Mouse (Mus musculus) skeletal muscle tissue, adult 2 months (tissue): ENCODE data around the gene Eef2k.
"Not testable (repeated sequence)": the region's sequence is repeated elsewhere in the genome, so short reads cannot be mapped to it uniquely, and the experiment has no call there.

Source experiments
- DNase-seq: peaks from one replicate; pipeline ENCODE4 v3.0.0-alpha.2; 2012; ENCODE audit warnings: low read depth, low spot score

Eef2k gene

DNA sequence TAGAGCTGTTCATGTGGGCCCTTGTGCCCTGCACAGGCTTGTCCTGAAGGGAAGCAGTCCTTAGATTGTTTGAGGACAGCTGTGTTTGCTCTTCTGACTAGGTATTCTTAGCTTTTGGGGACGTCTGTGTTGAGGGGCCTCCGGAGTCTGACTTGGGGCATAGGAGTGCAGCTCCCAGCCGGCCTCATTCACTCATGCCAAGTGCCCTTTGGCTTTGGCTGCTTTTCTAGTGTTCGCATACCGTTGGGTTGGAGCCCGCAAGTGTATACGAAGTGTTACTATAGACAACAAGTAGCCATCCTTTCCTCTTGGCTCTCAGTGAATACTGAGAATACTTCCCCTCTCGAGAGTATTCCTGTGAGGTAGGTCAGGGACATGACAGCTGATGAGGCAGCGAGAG lies 95.6 kb downstream of the Eef2k start:
- DNase-seq, result no peak

DNA sequence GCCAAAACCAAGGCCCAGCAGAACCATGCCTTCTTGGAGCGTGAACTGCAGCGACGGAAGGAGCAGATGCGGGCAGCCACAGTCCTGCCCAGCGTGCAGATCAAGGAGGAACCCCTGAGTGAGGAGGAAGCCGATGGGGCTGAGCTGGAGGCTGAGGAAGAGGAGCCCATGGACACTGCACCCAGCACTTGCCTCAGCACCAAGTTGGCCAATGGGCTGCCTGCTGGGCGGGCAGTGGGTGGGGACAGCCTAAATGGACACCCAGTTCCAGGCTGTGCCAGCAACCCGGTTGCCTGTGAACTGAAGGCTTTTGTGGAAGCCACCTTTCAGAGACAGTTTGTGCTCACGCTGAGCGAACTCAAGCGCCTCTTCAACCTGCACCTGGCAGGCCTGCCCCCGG lies 97.7 kb downstream of the Eef2k start:
- no peak for DNase-seq

DNA sequence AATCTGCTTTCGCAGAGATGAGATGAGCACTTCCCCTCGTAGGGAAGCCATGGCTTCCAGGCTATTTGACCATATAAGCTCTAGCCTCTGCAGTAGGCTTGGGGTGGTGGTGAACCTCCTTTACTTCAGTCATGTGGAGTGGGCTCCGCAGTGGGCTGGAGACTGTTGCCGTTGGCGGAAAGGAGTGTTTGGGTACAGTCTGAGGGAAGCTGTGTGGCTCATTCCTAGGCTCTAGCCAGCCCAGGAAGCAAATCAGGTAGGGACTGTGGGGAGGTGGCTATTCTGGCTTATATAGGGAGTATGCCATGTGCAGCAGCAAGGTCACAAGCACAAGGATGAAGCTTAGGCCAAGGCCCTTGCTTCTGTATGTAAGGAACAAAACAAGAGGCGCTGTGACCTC lies 98.6 kb downstream of the Eef2k start:
- no peak for DNase-seq

DNA sequence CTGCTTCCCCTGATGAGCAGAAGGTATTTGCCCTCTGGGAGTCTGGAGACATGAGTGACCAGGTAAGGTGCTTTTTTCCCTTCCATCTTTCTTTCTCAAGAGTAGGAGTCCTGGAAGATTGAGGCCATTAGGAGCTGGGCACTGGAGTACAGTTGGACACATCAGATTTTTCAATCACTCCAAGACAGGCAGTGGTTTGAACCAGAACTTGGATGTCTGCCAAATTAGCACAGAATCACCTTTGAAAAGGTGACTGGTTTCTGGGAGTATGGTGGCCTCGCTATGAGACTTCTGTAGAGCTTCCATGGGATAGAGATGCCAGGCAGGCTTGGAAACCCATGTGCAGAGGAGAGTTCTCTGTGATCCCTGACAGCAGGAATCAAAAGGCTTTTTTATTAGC lies 99.9 kb downstream of the Eef2k start:
- no peak for DNase-seq

DNA sequence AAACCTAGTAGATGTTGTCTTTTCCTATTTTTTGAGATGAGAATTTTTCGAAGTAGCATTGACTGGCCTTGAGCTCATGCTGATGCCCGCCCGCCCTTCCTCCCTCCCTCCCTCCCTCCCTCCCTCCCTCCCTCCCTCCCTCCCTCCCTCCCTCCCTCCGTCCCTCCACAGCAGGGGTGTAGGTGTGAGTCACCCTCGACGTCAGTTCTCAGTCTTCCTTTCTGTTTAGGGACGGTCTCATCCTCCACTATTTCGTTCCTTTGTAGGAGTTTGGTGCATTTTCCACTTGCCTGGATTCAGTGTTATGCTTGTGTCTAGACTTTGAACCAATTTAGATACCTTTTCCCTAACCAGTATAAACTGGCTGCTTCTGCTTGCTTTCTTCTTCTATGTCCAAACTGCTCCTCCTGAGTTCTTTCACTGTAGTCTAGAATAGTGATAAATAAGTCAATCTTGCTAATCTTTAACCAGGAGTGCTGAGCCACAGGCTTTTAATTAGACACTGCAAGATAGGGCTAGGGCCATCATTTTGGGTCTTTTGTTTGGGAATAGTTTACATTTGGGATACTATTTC lies 101.4 kb downstream of the Eef2k start:
- no peak for DNase-seq

DNA sequence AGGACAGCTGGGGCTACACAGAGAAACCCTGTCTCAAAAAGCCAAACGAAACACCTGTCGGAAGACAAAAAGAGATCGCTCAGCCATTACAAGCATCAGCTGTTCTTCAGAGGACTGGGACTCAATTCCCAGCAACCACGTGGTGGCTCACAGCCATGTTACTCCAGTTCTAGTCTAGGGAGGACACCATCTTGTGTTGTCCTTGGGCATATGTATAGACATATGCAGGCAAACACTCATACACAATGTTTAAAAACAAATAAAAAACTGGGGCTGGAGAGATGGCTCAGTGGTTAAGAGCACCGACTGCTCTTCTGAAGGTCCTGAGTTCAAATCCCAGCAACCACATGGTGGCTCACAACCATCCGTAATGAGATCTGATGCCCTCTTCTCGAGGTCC lies 111.0 kb downstream of the Eef2k start:
- DNase-seq, result not testable (repeated sequence)
